Mouse (Mus musculus) retina, adult 2 months (tissue): ENCODE results near the gene Gdi1.
A peak's percentile ranks its signal among the peaks of the same experiment; 100 is the strongest.

Experiments used
- DNase-seq: peaks from one replicate; pipeline ENCODE4 v3.0.0-alpha.2; 2012; ENCODE audit warnings: low read depth, low spot score

Gene Gdi1

GRCm38 (mm10) chrX:74304867-74305700 is at the start of gene Gdi1:
TSS of gene Gdi1 (plus strand) at chrX:74304998.
- peak; percentile 69 for DNase-seq

- DNase-seq: no peak
These were observed 47.1 kb upstream of the Gdi1 start for GRCm38 (mm10) chrX:74257746-74258145.

GRCm38 (mm10) chrX:74269736-74270061 is 35.1 kb upstream of the Gdi1 start:
- no peak for DNase-seq

GRCm38 (mm10) chrX:74270062-74270901 is 34.5 kb upstream of the Gdi1 start, which contains the start of gene Rpl10:
TSS of gene Rpl10 (plus strand) at chrX:74270812.
- DNase-seq: peak; percentile 94

GRCm38 (mm10) chrX:74270902-74271551 is 33.8 kb upstream of the Gdi1 start:
- no peak for DNase-seq

- DNase-seq: no peak
These were observed 31.1 kb upstream of the Gdi1 start for GRCm38 (mm10) chrX:74273422-74274322.

- DNase-seq: no peak
These were observed 26.9 kb upstream of the Gdi1 start for GRCm38 (mm10) chrX:74277916-74278315.

GRCm38 (mm10) chrX:74281041-74281731 is 23.6 kb upstream of the Gdi1 start:
- DNase-seq: no peak

- no peak for DNase-seq
These were observed 22.9 kb upstream of the Gdi1 start, which contains the start of the genes Taz and Dnase1l1 for GRCm38 (mm10) chrX:74281732-74282394. TSS of gene Taz (plus strand) at chrX:74281912. TSS of gene Dnase1l1 (minus strand) at chrX:74282337.

GRCm38 (mm10) chrX:74282395-74283091 is 22.3 kb upstream of the Gdi1 start:
- peak; percentile 64 for DNase-seq

GRCm38 (mm10) chrX:74283092-74283437 is 21.7 kb upstream of the Gdi1 start:
- no peak for DNase-seq

GRCm38 (mm10) chrX:74293431-74293830 is 11.4 kb upstream of the Gdi1 start:
- no peak for DNase-seq

- DNase-seq: peak; percentile 78
These were observed 8.0 kb upstream of the Gdi1 start, which contains the start of gene Atp6ap1 for GRCm38 (mm10) chrX:74296538-74297448. TSS of gene Atp6ap1 (plus strand) at chrX:74297097.

- DNase-seq: no peak
These were observed 6.5 kb upstream of the Gdi1 start for GRCm38 (mm10) chrX:74298348-74298747.

GRCm38 (mm10) chrX:74299721-74300120 is 5.1 kb upstream of the Gdi1 start:
- DNase-seq: no peak

GRCm38 (mm10) chrX:74312540-74313464 is 8.0 kb downstream of the Gdi1 start, which contains the start of gene Fam50a:
TSS of gene Fam50a (plus strand) at chrX:74313033.
- peak; percentile 53 for DNase-seq

GRCm38 (mm10) chrX:74328725-74329161 is 23.9 kb downstream of the Gdi1 start, which contains the start of gene Plxna3:
TSS of gene Plxna3 (plus strand) at chrX:74329066.
- peak; percentile 57 for DNase-seq
